Mouse (Mus musculus): ENCODE data around the gene Evc2.

The Evc2 gene

GRCm38 (mm10) chr5:37338288-37338687 lies at the start of gene Evc2:
Gene Evc2, plus strand, starts transcription at chr5:37338499.
- DNase-seq (ENCODE audit: low spot score) = peak; percentile 24

- no peak for DNase-seq (ENCODE audit: low spot score)
Observed at GRCm38 (mm10) chr5:37289236-37289635, 49.1 kb upstream of the Evc2 start.

- no peak for DNase-seq (ENCODE audit: low spot score)
Observed at GRCm38 (mm10) chr5:37290983-37291382, 47.3 kb upstream of the Evc2 start.

GRCm38 (mm10) chr5:37296717-37297116 lies 41.6 kb upstream of the Evc2 start:
- no peak for DNase-seq (ENCODE audit: low spot score)

DNA sequence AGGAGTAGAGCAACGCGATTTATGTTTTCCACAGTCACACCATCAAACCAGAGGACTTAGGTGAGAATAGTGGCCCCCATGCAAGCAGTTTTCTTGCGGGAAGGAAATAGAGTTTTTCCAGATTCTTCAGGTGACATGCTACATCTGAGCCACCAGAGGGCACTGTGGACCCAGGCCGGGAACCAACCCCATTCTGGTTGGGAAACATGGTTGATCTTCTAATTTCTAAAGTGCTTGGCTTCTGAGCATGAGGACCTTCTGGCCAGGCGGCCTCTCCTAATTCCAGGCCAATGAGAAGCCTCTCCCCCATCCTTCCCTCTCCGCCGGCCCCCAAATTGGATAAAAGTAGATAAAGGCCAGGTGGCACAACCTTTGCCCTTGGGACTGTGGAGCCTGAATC lies 39.9 kb upstream of the Evc2 start:
- no peak for DNase-seq (ENCODE audit: low spot score)

DNA sequence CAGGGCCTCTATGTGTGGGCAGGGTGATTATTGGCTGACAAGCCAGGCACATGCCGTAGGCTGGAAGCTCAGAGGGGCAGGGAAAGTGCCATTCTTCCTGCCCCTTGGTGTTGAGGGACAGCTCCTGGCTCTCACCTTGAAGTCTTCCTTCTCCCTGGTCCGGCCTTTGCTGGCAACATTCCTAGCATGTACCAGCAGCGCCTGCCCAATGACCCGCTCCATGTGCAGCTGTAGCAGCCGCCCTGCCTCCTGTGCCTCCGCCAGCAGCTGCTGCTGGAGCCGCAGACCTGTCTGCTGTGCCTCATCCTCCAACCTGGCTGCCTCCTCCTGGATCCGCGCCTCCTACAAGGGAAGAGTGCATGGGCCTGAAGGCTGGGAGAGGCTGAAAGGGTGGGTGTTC lies 28.3 kb upstream of the Evc2 start:
- DNase-seq (ENCODE audit: low spot score) = no peak

GRCm38 (mm10) chr5:37312980-37313722 lies 25.1 kb upstream of the Evc2 start:
- DNase-seq (ENCODE audit: low spot score) = no peak

DNA sequence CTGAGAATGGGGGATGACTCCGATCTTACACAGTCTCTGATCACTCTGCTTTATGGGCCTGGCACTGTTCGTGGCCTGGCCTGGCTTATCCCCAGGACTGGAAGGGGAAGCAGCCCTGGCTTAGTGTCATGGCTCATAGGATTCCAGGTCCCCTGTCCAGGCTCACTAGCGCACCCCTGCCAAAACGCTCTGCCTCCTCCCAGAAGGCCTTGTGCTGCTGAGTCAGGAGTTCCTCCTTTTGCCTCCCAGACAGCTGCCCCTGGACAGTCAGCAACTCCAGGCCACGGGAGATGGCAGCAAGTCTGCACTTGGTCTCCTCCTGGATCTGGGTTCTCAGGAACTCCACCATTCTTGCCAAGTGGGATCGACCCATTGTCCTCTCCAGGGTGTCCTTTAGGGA lies 19.6 kb upstream of the Evc2 start:
- no peak for DNase-seq (ENCODE audit: low spot score)

DNA sequence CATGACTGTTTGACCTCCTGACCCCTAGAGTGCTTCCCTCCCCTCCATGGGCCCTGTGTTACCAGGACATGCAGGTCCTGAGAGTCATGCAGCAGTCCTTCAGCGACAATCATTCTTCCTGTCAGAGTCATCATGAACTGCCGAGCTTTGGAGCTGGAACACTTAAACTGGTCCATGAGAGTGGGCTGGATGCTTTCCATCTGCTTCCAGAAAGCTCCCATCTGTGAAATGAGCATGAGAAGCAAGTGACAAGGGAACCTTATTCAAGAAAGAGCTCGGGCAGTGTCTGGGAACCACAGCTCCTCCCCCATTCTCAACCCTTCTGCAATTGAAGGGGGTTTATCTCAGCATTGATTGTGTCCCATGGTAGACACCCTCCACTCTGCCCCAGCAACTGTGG lies 18.1 kb upstream of the Evc2 start:
- no peak for DNase-seq (ENCODE audit: low spot score)

DNA sequence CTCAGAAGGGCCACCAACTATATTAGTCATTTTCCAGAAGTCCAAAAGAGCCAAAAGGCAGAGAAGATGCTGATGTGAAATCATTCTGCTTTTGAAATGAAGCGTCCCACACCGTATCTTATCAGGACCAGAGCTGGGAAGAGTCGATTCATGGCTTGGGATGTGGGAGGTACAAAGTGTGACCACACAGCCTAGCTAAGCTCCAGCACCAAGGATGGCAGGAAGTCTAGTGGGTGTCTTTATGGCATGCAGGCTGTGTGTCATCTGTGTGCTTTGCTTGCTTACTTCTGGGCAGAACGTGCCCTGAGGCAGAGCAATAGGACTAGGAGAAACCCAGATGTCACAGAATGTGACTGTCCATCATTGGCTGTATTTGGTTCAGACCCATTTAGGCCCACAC lies 17.5 kb upstream of the Evc2 start:
- DNase-seq (ENCODE audit: low spot score) = no peak

- no peak for DNase-seq (ENCODE audit: low spot score)
Observed at GRCm38 (mm10) chr5:37326675-37327074, 11.6 kb upstream of the Evc2 start.

- DNase-seq (ENCODE audit: low spot score) = no peak
Observed at GRCm38 (mm10) chr5:37330449-37331132, 7.7 kb upstream of the Evc2 start.

DNA sequence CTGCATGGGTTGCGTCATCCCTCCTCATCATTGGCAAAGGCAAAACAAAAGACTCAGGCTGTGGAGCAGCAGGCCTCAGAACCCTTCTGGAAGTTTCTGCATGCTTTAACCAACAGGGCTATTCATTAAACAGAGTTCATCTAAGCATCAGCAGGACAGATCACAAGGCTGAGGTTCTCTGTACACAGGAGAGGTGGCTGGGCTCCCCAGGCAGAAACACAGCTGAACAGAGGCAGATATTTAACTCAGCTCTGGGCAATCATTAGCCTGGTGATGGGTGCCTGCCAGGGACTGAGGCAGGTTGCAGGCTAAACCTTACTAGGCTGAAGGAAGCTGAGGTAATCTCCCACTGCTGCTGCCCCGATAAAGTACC lies 7.2 kb upstream of the Evc2 start:
- DNase-seq (ENCODE audit: low spot score) = no peak

- DNase-seq (ENCODE audit: low spot score) = no peak
Observed at GRCm38 (mm10) chr5:37332066-37332465, 6.2 kb upstream of the Evc2 start.

DNA sequence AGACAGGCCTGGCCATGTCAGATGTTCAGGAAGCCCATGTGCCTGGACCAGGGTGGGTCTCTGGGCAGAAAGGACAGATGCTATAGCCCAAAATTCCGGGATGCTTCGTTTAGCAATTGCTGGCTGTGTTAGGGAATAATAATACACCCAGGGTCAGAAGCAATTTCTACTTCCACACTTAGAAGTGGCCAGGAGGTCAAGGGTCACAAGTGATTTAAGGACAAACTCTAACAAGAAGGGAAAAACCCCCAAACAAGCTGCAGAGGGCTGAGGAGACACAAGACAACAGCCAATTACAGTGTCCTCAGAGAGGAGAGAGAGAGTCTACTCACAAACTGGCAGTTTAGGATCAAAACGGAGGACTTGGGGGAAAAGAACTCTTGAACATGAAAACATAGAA lies 3.2 kb upstream of the Evc2 start:
- no peak for DNase-seq (ENCODE audit: low spot score)

DNA sequence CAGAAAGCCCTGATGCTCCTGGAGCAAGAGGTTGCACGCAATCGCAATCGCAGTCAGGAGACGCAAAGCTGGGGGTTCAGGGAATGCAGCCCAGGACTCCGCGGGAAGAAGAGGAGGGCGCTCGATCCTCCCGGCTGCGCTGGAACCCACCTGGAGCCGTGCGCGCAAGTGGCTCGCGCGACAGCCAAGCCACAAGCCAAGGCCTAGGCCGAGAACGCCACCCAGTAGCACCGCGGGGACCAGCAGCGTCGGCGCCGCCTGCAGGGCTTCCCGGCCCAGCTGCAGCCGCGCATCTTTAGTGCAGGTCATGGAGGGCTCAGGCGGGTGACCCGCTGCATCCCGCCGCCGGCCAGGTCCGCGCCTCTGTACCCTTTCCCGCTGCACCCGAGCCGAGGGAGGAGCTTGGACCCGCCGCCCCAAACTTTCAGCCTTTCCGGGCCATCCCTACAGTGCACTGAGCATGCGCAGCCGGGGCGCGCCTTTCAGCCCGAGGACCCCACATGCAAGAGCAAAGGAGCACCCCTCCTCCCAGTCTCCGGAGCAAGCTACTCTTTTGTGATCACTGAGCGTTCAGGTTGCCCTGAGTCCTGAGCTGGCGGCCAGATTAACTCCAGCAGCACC lies 1.7 kb upstream of the Evc2 start, which contains the start of gene Evc:
Gene Evc, minus strand, starts transcription at position 410 of the 621 bp plus-strand sequence.
- no peak for DNase-seq (ENCODE audit: low spot score)

- no peak for DNase-seq (ENCODE audit: low spot score)
Observed at GRCm38 (mm10) chr5:37337696-37338095, 603 bp upstream of the Evc2 start.

DNA sequence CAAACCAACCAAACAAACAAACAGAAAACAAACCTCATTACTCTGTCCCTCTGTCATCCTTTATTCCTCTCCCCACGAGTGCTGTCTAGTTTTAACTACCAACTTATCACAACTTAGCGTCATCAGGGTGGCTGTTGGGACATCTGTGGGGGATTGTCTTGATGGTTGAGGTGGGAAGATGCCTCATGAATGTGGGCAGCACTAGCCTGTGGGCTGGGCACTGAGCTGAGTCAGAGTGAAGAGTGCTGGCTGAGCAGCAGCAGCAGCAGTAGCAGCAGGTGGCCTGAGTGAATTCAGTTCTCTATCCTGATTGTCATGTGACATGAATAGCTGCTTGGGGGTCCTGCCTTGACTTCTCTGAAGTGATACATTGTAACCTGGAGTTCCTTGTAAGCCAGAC lies 5.7 kb downstream of the Evc2 start:
- DNase-seq (ENCODE audit: low spot score) = no peak

DNA sequence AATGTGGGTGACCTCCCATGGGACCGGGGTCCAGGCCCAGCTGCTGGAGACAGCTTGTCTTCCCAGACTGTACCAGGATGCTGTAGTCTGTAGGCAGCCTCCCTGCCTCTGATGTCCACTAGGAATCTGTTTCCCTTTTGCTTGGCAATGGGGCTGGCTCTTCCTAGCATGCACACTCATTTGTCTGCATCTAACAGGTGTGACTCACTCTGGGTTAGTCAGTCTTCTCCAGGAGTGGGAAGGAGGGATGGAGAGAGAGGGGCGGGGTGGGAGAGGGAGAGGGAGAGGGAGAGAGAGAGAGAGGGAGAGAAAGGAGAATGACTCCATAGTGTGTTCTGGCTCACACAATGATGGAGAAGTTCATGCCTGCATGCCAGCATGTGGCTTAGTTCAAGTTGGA lies 13.5 kb downstream of the Evc2 start:
- no peak for DNase-seq (ENCODE audit: low spot score)

- peak; percentile 37 for DNase-seq (ENCODE audit: low spot score)
Observed at GRCm38 (mm10) chr5:37354385-37354784, 16.1 kb downstream of the Evc2 start.

DNA sequence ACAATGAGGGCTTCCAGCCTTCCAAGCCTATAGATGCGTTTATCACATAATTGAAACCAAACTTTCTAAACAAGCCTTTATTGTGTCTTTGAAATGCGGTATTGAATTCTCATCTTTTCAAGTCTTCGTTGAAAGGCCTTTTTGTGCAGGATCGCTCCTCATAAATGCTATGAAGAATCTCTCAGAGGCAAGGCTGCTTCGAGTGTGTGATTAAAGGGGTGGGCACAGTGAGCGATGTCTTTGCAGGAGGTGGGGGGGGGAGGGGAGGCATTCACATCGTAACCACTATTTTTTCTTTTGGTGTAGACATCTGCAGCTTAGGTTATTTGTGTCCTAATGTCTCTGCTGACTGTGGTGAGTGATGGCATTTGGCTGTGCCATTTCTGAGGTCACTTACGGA lies 17.7 kb downstream of the Evc2 start:
- no peak for DNase-seq (ENCODE audit: low spot score)

- no peak for DNase-seq (ENCODE audit: low spot score)
Observed at GRCm38 (mm10) chr5:37362618-37363017, 24.3 kb downstream of the Evc2 start.

DNA sequence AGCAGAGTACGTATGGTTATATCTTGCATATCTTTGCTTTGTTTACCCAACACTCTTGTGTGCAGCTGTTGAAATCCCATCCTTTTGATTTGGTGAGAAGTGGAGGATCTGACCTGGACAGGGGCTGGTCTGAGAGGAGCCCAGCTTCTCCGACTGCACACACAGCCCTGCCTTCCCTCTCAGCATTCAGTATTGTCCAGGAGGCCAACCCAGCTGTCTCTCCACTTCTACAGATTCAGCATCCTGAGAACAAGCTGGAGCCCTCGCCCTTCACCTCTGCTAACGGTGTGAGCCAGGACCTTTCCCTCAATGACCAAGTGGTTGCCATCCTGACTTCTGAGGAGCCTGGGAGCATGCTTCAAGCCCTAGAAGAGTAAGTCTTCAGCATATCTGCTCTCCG lies 25.0 kb downstream of the Evc2 start:
- no peak for DNase-seq (ENCODE audit: low spot score)

Data from urinary bladder, postnatal 10 days (tissue).